Mouse (Mus musculus) limb, embryonic 11.5 days (tissue): ENCODE results near the gene D130040H23Rik. TPM values are rescaled to one million over a fixed set of nuclear protein-coding genes. Genes with fewer than 3 reads are reported as not detected.

Source experiments
- polyA plus RNA-seq: library from polyadenylated mRNA; unstranded; fragments of >200 nt; fragmentation: Nextera tagmentation; extraction: Ambion mirVana; gene quantifications from 2 replicates; pipeline ENCODE4 v1.2.1, GENCODE M21; 2014

D130040H23Rik gene
- polyA plus RNA-seq, 1 experiment from 2014 or later: 5.1 TPM

Other genes starting within 250 kb of the D130040H23Rik start
- gene Zfp930, start 62.0 kb upstream of the D130040H23Rik start, polyA plus RNA-seq: 19.4 and 21.8 TPM in 2 replicates
- not detected in 2 replicates for gene Gm9495, start 182.5 kb downstream of the D130040H23Rik start, polyA plus RNA-seq